Mouse (Mus musculus) kidney, postnatal 0 days (tissue): ENCODE data around the gene Gm15023. TPM values are rescaled to one million over a fixed set of nuclear protein-coding genes. Genes with fewer than 3 reads are reported as not detected.
"Not testable (repeated sequence)": the region's sequence is repeated elsewhere in the genome, so short reads cannot be mapped to it uniquely, and the experiment has no call there.

Experiments used
- ATAC-seq: fragments of 200-750 bp; cut with Nextera tagmentation; replicated peaks from 2 replicates; pipeline ENCODE4 v1.8.0; 2017; ENCODE audit warnings: low read depth, moderate number of reproducible peaks, moderate TSS enrichment, moderate library complexity; ENCODE audit not compliant: low FRiP score
- DNase-seq: peaks from one replicate; pipeline ENCODE4 v3.0.0-alpha.2; 2016; ENCODE audit warnings: low spot score
- H3K27ac ChIP-seq: fragments of 300-500 bp; sonication (generic); 2 replicates; pipeline ENCODE4 v1.5.1; 2014; ENCODE audit warnings: mild to moderate bottlenecking
- H3K27me3 ChIP-seq: fragments of 300-500 bp; sonication (generic); 2 replicates; pipeline ENCODE4 v1.6.1; 2014; ENCODE audit warnings: low read length, mixed read lengths; ENCODE audit not compliant: insufficient read depth
- H3K36me3 ChIP-seq: fragments of 300-500 bp; sonication (generic); 2 replicates; pipeline ENCODE4 v1.6.1; 2014; ENCODE audit warnings: low read length, mixed read lengths; ENCODE audit not compliant: insufficient read depth
- H3K4me1 ChIP-seq: fragments of 300-500 bp; sonication (generic); replicated peaks from 2 replicates; pipeline ENCODE4 v1.6.1; 2014; ENCODE audit warnings: antibody characterized with exemption, low read length, mixed read lengths; ENCODE audit not compliant: insufficient read depth
- H3K4me2 ChIP-seq: fragments of 300-500 bp; sonication (generic); 2 replicates; pipeline ENCODE4 v1.6.1; 2014; ENCODE audit warnings: mild to moderate bottlenecking, low read length, moderate library complexity, mixed read lengths
- H3K4me3 ChIP-seq: fragments of 300-500 bp; sonication (generic); replicated peaks from 2 replicates; pipeline ENCODE4 v1.5.1; 2014; ENCODE audit warnings: low read depth, low read length
- H3K9ac ChIP-seq: fragments of 300-500 bp; sonication (generic); 2 replicates; pipeline ENCODE4 v1.6.1; 2014; ENCODE audit warnings: low read depth, low read length
- H3K9me3 ChIP-seq: fragments of 300-500 bp; sonication (generic); replicated peaks from 2 replicates; pipeline ENCODE4 v1.6.1; 2016; ENCODE audit warnings: low read length, inconsistent platforms, mixed read lengths
- CTCF ChIP-seq: IDR thresholded peaks from 2 replicates; pipeline ENCODE4 v1.5.1; 2016; ENCODE audit warnings: antibody characterized with exemption, low read depth, mild to moderate bottlenecking, moderate library complexity
- WGBS: fragments of 180-500 bp; shearing (Covaris S2); extraction: QIAGEN DNeasy Blood & Tissue Kit; methylation state at CpG from one replicate; pipeline ENCODE4 v1.1.7; 2014; 5-methylcytosine and 5-hydroxymethylcytosine counted together
- polyA plus RNA-seq: library from polyadenylated mRNA; unstranded; fragments of >200 nt; fragmentation: Nextera tagmentation; extraction: Ambion mirVana; gene quantifications from 2 replicates; pipeline ENCODE4 v1.2.1, GENCODE M21; 2015

Gene Gm15023
- polyA plus RNA-seq, result not detected in 2 replicates

GRCm38 (mm10) chrX:135177532-135177931, at the start of gene Gm15023:
Gene Gm15023, minus strand, starts transcription at chrX:135177632.
- H3K9me3 ChIP-seq, H3K9ac ChIP-seq, H3K4me3 ChIP-seq, H3K27ac ChIP-seq, ATAC-seq, H3K27me3 ChIP-seq, H3K4me2 ChIP-seq, DNase-seq, H3K4me1 ChIP-seq, H3K36me3 ChIP-seq: not testable (repeated sequence)
- WGBS, result 96% methylated on average over 5 of the region's 14 CpGs

- ATAC-seq, result no peak
- Histone ChIP-seq H3K9ac (no peak within 1 kb of the TSS), H3K36me3 (no peaks in the 10 kb centered on the region), H3K4me2 (peak within 1 kb of the TSS; percentile 37), H3K4me1 (no peaks in the 10 kb centered on the region), H3K27ac (no peak within 1 kb of the TSS), H3K27me3 (no peaks in the 10 kb centered on the region), H3K9me3 (no peaks in the 10 kb centered on the region), H3K4me3 (peak within 1 kb of the TSS; percentile 14)
- 47% methylated on average over 13 of the region's 13 CpGs for WGBS
- no peak for DNase-seq
- TF ChIP-seq CTCF, result no peak
Measured at GRCm38 (mm10) chrX:135210436-135211221, 33.2 kb upstream of the Gm15023 start, which contains the start of gene Tceal6. Gene Tceal6, minus strand, starts transcription at chrX:135210687.

- DNase-seq, H3K9me3 ChIP-seq, ATAC-seq, H3K4me1 ChIP-seq, H3K27ac ChIP-seq, H3K9ac ChIP-seq, H3K27me3 ChIP-seq, H3K36me3 ChIP-seq: not testable (repeated sequence)
- H3K4me2 ChIP-seq, result peak overlapping the region; percentile 37
- H3K4me3 ChIP-seq, result peak overlapping the region; percentile 14
- 33% methylated on average over 21 of the region's 21 CpGs for WGBS
Measured at GRCm38 (mm10) chrX:135209773-135210435, 32.5 kb upstream of the Gm15023 start.

GRCm38 (mm10) chrX:135189924-135190323, 12.5 kb upstream of the Gm15023 start:
- H3K4me1 ChIP-seq, H3K9me3 ChIP-seq, H3K9ac ChIP-seq, H3K27me3 ChIP-seq, H3K36me3 ChIP-seq, H3K4me3 ChIP-seq, DNase-seq, H3K4me2 ChIP-seq, H3K27ac ChIP-seq, ATAC-seq: not testable (repeated sequence)
- no CpG with 5 or more reads among the region's 6 CpGs for WGBS

GRCm38 (mm10) chrX:135188661-135189060, 11.2 kb upstream of the Gm15023 start:
- WGBS, result no CpG with 5 or more reads among the region's 3 CpGs
- not testable (repeated sequence) for H3K9me3 ChIP-seq, H3K9ac ChIP-seq, H3K4me1 ChIP-seq, ATAC-seq, H3K4me3 ChIP-seq, H3K27me3 ChIP-seq, H3K4me2 ChIP-seq, H3K27ac ChIP-seq, DNase-seq, H3K36me3 ChIP-seq

Other genes starting within 250 kb of the Gm15023 start
- 0.25 and 0.33 TPM in 2 replicates for gene Nxf2, start 212.9 kb downstream of the Gm15023 start, polyA plus RNA-seq
- gene Zmat1, start 168.4 kb downstream of the Gm15023 start, polyA plus RNA-seq, result 4.6 and 5.4 TPM in 2 replicates
- gene Tceal6, start 33.1 kb upstream of the Gm15023 start, polyA plus RNA-seq, result 0.14 and 0.17 TPM in 2 replicates
- not detected in 2 replicates for gene Pramel3, start 124.7 kb upstream of the Gm15023 start, polyA plus RNA-seq
- not detected in 2 replicates for gene Gm5128, start 195.7 kb upstream of the Gm15023 start, polyA plus RNA-seq